Mouse (Mus musculus) lung, postnatal 0 days (tissue): ENCODE results near the gene Slc25a53. TPM values are rescaled to one million over a fixed set of nuclear protein-coding genes. Genes with fewer than 3 reads are reported as not detected.
A peak's percentile ranks its signal among the peaks of the same experiment; 100 is the strongest.

ENCODE experiments used
- ATAC-seq: fragments of 200-750 bp; cut with Nextera tagmentation; 2 replicates; pipeline ENCODE4 v1.8.0; 2017; ENCODE audit warnings: moderate library complexity
- DNase-seq: peaks from one replicate; pipeline ENCODE4 v3.0.0-alpha.2; 2016; ENCODE audit warnings: low spot score
- H3K27ac ChIP-seq: fragments of 300-500 bp; sonication (generic); 2 replicates; pipeline ENCODE4 v1.5.1; 2014; ENCODE audit warnings: antibody characterized with exemption, mild to moderate bottlenecking, low read length, mixed read lengths
- H3K27me3 ChIP-seq: fragments of 300-500 bp; sonication (generic); replicated peaks from 2 replicates; pipeline ENCODE4 v1.6.1; 2014; ENCODE audit warnings: low read length, mixed read lengths; ENCODE audit not compliant: insufficient read depth
- H3K36me3 ChIP-seq: fragments of 300-500 bp; sonication (generic); 2 replicates; pipeline ENCODE4 v1.6.1; 2014; ENCODE audit warnings: low read length, mixed read lengths; ENCODE audit not compliant: insufficient read depth
- H3K4me1 ChIP-seq: fragments of 300-500 bp; sonication (generic); 2 replicates; pipeline ENCODE4 v1.6.1; 2014; ENCODE audit warnings: antibody characterized with exemption, low read depth, low read length, mixed read lengths; ENCODE audit not compliant: insufficient read depth
- H3K4me2 ChIP-seq: fragments of 300-500 bp; sonication (generic); replicated peaks from 2 replicates; pipeline ENCODE4 v1.6.1; 2014; ENCODE audit warnings: low read depth, mild to moderate bottlenecking, low read length, moderate library complexity, mixed read lengths
- H3K4me3 ChIP-seq: fragments of 300-500 bp; sonication (generic); 2 replicates; pipeline ENCODE4 v1.5.1; 2014; ENCODE audit warnings: low read depth, low read length
- H3K9ac ChIP-seq: fragments of 300-500 bp; sonication (generic); replicated peaks from 2 replicates; pipeline ENCODE4 v1.6.1; 2014; ENCODE audit warnings: low read depth, mild to moderate bottlenecking
- H3K9me3 ChIP-seq: fragments of 300-500 bp; sonication (generic); 2 replicates; pipeline ENCODE4 v1.6.1; 2016; ENCODE audit warnings: low read length, mixed read lengths
- CTCF ChIP-seq: IDR thresholded peaks from 2 replicates; pipeline ENCODE4 v1.5.1; 2016; ENCODE audit warnings: antibody characterized with exemption, mild to moderate bottlenecking
- EP300 ChIP-seq: IDR thresholded peaks from 2 replicates; pipeline ENCODE4 v1.6.1; 2016; ENCODE audit warnings: antibody characterized with exemption, mild to moderate bottlenecking, control low read depth
- WGBS: fragments of 180-500 bp; shearing (Covaris S2); extraction: QIAGEN DNeasy Blood & Tissue Kit; methylation state at CpG from one replicate; pipeline ENCODE4 v1.1.7; 2014; 5-methylcytosine and 5-hydroxymethylcytosine counted together
- polyA plus RNA-seq: library from polyadenylated mRNA; unstranded; fragments of >200 nt; fragmentation: Nextera tagmentation; extraction: Ambion mirVana; gene quantifications from 2 replicates; pipeline ENCODE4 v1.2.1, GENCODE M21; 2015

The Slc25a53 gene
- polyA plus RNA-seq, 1 experiment from 2014 or later, result 9.0 TPM

DNA sequence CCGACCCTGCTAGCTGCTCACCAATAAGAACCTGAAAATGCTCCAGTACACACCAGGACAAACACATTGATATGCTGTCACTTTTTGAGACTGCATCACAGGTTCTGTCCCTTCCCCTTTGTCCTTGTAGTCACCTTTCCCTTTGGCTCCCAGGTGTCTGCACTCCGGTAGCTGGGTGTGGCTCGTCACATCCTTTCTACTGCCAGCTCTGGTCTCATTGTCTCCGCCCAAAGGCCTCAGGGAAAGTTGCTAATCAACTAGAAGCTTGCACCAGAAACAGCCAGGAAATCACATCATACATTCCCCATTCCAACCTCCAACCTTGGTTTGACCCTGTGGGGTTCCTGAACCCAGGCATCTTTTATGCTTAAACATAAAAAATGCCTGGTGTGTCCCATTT, 3.8 kb downstream of the Slc25a53 start:
- Histone ChIP-seq H3K9me3 (no peaks in the 10 kb centered on the region), H3K27ac (no peak overlapping the region), H3K4me1 (no peaks in the 10 kb centered on the region), H3K4me2 (no peak overlapping the region), H3K36me3 (no peaks in the 10 kb centered on the region), H3K27me3 (no peaks in the 10 kb centered on the region), H3K9ac (no peak overlapping the region), H3K4me3 (no peak overlapping the region)
- no peak for DNase-seq
- no peak for ATAC-seq
- TF ChIP-seq CTCF (no peak), EP300 (no peak)
- 70% methylated on average over 4 of the region's 4 CpGs for WGBS

- no peaks in the 10 kb centered on the region for H3K27me3 ChIP-seq
- H3K4me2 ChIP-seq, result 0 out of 2 replicates have a peak overlapping the region, but pooled peaks have one; percentile 14
- ATAC-seq (peak; percentile 53), DNase-seq (peak; percentile 25)
- TF ChIP-seq EP300 (no peak), CTCF (no peak)
- H3K36me3 ChIP-seq, result no peaks in the 10 kb centered on the region
- H3K27ac ChIP-seq, result peak overlapping the region; percentile 54; the same call in 1 of the 2 replicates
- no peaks in the 10 kb centered on the region for H3K9me3 ChIP-seq
- WGBS, result 75% methylated on average over 5 of the region's 5 CpGs
- H3K4me1 ChIP-seq, result no peaks in the 10 kb centered on the region
- no peak overlapping the region for H3K4me3 ChIP-seq
- H3K9ac ChIP-seq, result no peak overlapping the region
Observed at GRCm38 (mm10) chrX:137031726-137032125, 6.4 kb downstream of the Slc25a53 start.

DNA sequence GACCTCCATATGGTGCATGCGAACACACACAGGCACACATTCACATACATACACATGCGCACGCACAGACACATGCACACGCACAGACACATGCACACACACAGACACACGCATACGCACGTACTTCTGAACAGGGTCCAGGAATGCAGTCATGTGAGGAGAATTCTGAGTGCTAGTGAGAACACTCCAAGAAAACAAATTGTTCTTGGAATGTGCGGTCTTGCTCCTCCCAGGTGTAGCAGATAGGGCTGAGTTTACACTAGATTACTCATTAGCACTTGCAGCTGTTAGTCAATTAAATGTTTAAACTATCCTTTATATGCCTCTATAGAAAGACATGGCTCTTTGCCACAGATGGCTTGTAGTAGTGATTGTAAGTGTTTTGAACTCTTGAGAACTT, 7.2 kb downstream of the Slc25a53 start:
- DNase-seq (peak; percentile 76), ATAC-seq (peak; percentile 95)
- no peaks in the 10 kb centered on the region for H3K27me3 ChIP-seq
- H3K9me3 ChIP-seq, result no peaks in the 10 kb centered on the region
- 50% methylated on average over 8 of the region's 8 CpGs for WGBS
- TF ChIP-seq CTCF (no peak), EP300 (peak; percentile 97)
- no peak overlapping the region for H3K9ac ChIP-seq
- 0 out of 2 replicates have a peak overlapping the region, but pooled peaks have one; percentile 14 for H3K4me2 ChIP-seq
- 0 out of 2 replicates have a peak overlapping the region, but pooled peaks have one; percentile 54 for H3K27ac ChIP-seq
- H3K36me3 ChIP-seq, result no peaks in the 10 kb centered on the region
- no peak overlapping the region for H3K4me3 ChIP-seq
- no peaks in the 10 kb centered on the region for H3K4me1 ChIP-seq

DNA sequence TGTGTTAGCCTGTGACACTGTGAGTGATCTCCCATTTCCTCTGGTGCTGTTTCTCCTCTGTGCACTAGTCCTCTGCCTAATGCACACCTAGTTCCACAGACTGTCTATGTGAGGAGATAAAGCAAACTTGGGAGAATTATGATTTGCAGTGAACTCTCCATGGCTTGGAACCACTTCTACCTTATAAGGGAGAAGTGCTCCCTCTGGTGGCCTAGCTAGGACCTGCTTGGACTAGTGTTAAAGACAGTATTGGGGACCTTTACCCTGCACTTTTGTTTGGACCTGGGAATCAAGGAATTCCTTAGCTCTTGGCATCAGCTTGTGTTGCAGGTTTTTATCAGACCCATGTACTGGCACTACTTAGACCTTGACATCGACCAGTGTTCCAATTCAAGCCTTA, 18.8 kb downstream of the Slc25a53 start:
- H3K4me2 ChIP-seq, result no peak overlapping the region
- peak; percentile 59 for DNase-seq
- no peak overlapping the region for H3K4me3 ChIP-seq
- H3K4me1 ChIP-seq, result no peaks in the 10 kb centered on the region
- H3K36me3 ChIP-seq, result no peaks in the 10 kb centered on the region
- no peaks in the 10 kb centered on the region for H3K9me3 ChIP-seq
- no peaks in the 10 kb centered on the region for H3K27me3 ChIP-seq
- H3K27ac ChIP-seq, result no peak overlapping the region
- ATAC-seq, result peak; percentile 60
- TF ChIP-seq CTCF, result peak; percentile 76
- no peak for TF ChIP-seq EP300
- no peak overlapping the region for H3K9ac ChIP-seq
- 30% methylated on average over 1 of the region's 1 CpGs for WGBS

DNA sequence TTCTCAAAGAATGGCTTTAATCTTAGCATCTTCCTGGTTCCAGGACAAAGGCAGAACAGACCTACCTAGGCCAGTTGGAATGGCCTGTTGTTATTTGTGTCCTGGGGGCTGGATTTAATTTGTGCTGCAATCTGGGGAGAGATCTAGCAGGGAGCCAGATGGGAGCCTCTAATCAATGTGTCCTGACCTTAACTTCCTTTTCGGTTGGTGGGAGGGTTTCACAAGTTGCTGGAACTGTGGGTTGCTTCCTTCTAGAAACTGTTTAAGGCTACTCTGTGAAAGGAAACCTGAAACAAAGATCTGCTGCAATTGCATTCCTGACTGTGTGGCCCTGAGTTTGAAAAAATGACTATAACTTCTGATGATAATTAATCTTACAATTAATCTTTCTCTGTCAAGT, 20.4 kb downstream of the Slc25a53 start:
- no peak for ATAC-seq
- WGBS, result 86% methylated on average over 1 of the region's 1 CpGs

DNA sequence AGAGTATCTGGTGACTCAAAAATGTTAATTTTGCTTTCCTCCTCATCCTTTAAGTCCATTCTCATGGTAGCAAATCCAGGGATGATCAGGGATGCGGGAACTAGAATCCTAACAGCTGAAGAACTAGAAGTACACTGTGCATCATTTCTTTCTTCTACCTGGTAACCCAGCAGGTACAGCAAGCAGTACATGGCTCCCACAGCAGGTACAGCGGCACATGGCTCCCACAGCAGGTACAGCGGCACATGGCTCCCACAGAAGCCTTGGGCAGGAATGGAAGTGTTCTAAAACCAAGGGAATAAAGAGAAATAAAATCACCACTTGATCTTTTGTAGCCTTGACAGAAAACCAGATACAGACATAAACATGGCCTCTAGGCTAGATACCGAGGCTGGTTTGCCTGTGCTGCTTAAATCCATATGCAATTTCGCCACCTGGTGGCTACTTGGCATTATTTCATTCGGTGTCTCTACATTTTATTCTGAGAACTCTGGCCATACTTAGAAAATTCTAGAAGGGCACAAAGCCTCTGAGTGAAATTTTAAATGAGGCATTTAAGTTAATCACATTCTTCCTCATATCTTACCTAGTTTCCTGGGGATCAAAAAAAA, 22.9 kb downstream of the Slc25a53 start:
- no peaks in the 10 kb centered on the region for H3K4me1 ChIP-seq
- 53% methylated on average over 6 of the region's 6 CpGs for WGBS
- DNase-seq, result peak; percentile 69
- no peak overlapping the region for H3K27ac ChIP-seq
- no peak; the same call in 1 of the 2 replicates for ATAC-seq
- H3K36me3 ChIP-seq, result no peaks in the 10 kb centered on the region
- H3K4me3 ChIP-seq, result no peak overlapping the region
- no peak overlapping the region for H3K4me2 ChIP-seq
- no peaks in the 10 kb centered on the region for H3K9me3 ChIP-seq
- H3K27me3 ChIP-seq, result no peaks in the 10 kb centered on the region
- H3K9ac ChIP-seq, result no peak overlapping the region
- TF ChIP-seq EP300 (no peak), CTCF (peak; percentile 69)

More for the DNA sequence above, 20.4 kb downstream of the Slc25a53 start:
- no peak for TF ChIP-seq CTCF
- no peak for TF ChIP-seq EP300
- no peak overlapping the region for H3K4me3 ChIP-seq
- no peaks in the 10 kb centered on the region for H3K4me1 ChIP-seq
- no peak overlapping the region for H3K4me2 ChIP-seq
- no peak for DNase-seq
- H3K9me3 ChIP-seq, result no peaks in the 10 kb centered on the region
- H3K9ac ChIP-seq, result no peak overlapping the region
- H3K27ac ChIP-seq, result no peak overlapping the region
- no peaks in the 10 kb centered on the region for H3K36me3 ChIP-seq
- no peaks in the 10 kb centered on the region for H3K27me3 ChIP-seq
